Mouse (Mus musculus) forebrain, embryonic 14.5 days (tissue): ENCODE data around the gene Mrpl1. TPM values are rescaled to one million over a fixed set of nuclear protein-coding genes. Genes with fewer than 3 reads are reported as not detected.

Source experiments
- ATAC-seq: fragments of 200-750 bp; cut with Nextera tagmentation; 2 replicates; pipeline ENCODE4 v1.8.0; 2017; ENCODE audit warnings: mild to moderate bottlenecking, moderate library complexity
- DNase-seq: peaks from one replicate; pipeline ENCODE4 v3.0.0-alpha.2; 2015; ENCODE audit warnings: low spot score
- H3K27ac ChIP-seq: fragments of 300-500 bp; sonication (generic); 2 replicates; pipeline ENCODE4 v1.5.1; 2014; ENCODE audit warnings: low read depth, mild to moderate bottlenecking, control low read depth, low read length, moderate library complexity
- H3K27me3 ChIP-seq: fragments of 300-500 bp; sonication (generic); replicated peaks from 2 replicates; pipeline ENCODE4 v1.6.1; 2014; ENCODE audit warnings: low read length, control low read depth, mixed read lengths; ENCODE audit not compliant: control insufficient read depth, insufficient read depth
- H3K36me3 ChIP-seq: fragments of 300-500 bp; sonication (generic); 2 replicates; pipeline ENCODE4 v1.6.1; 2014; ENCODE audit warnings: low read length, control low read depth; ENCODE audit not compliant: control insufficient read depth, insufficient read depth
- H3K4me1 ChIP-seq: fragments of 300-500 bp; sonication (generic); 2 replicates; pipeline ENCODE4 v1.6.1; 2014; ENCODE audit warnings: antibody characterized with exemption, low read length, control low read depth; ENCODE audit not compliant: control insufficient read depth, insufficient read depth
- H3K4me2 ChIP-seq: fragments of 300-500 bp; sonication (generic); 2 replicates; pipeline ENCODE4 v1.6.1; 2014; ENCODE audit warnings: mild to moderate bottlenecking, control low read depth, low read length
- H3K4me3 ChIP-seq: fragments of 300-500 bp; sonication (generic); 2 replicates; pipeline ENCODE4 v1.5.1; 2014; ENCODE audit warnings: low read depth, low read length, control low read depth
- H3K9ac ChIP-seq: fragments of 300-500 bp; sonication (generic); 2 replicates; pipeline ENCODE4 v1.6.1; 2014; ENCODE audit warnings: mild to moderate bottlenecking, low read length, control low read depth, moderate library complexity
- H3K9me3 ChIP-seq: fragments of 300-500 bp; sonication (generic); replicated peaks from 2 replicates; pipeline ENCODE4 v1.6.1; 2016; ENCODE audit warnings: low read length, control low read depth, mixed read lengths; ENCODE audit not compliant: control insufficient read depth
- WGBS: fragments of 180-500 bp; shearing (Covaris S2); extraction: QIAGEN DNeasy Blood & Tissue Kit; methylation state at CpG from one replicate; pipeline ENCODE4 v1.1.7; 2014; 5-methylcytosine and 5-hydroxymethylcytosine counted together
- polyA plus RNA-seq: library from polyadenylated mRNA; unstranded; fragments of >200 nt; fragmentation: Nextera tagmentation; extraction: Ambion mirVana; gene quantifications from 2 replicates; pipeline ENCODE4 v1.2.1, GENCODE M21; 2014

The Mrpl1 gene
- polyA plus RNA-seq, 1 experiment from 2014 or later: 16.8 TPM

GRCm38 (mm10) chr5:96170443-96170842, 38.9 kb upstream of the Mrpl1 start:
- Histone ChIP-seq H3K4me2 (no peak overlapping the region), H3K9me3 (no peaks in the 10 kb centered on the region), H3K27ac (no peak overlapping the region), H3K4me3 (no peak overlapping the region), H3K36me3 (no peaks in the 10 kb centered on the region), H3K9ac (no peak overlapping the region), H3K27me3 (no peaks in the 10 kb centered on the region), H3K4me1 (no peaks in the 10 kb centered on the region)
- 90% methylated on average over 3 of the region's 3 CpGs for WGBS
- ATAC-seq: no peak
- no peak for DNase-seq

- ATAC-seq: no peak
- Histone ChIP-seq H3K36me3 (no peaks in the 10 kb centered on the region), H3K27me3 (no peaks in the 10 kb centered on the region), H3K9ac (no peak overlapping the region), H3K9me3 (no peaks in the 10 kb centered on the region), H3K27ac (no peak overlapping the region), H3K4me1 (no peaks in the 10 kb centered on the region), H3K4me3 (no peak overlapping the region), H3K4me2 (no peak overlapping the region)
- DNase-seq: no peak
- WGBS: 91% methylated on average over 4 of the region's 4 CpGs
These were observed 37.5 kb upstream of the Mrpl1 start for GRCm38 (mm10) chr5:96171765-96172164.

- Histone ChIP-seq H3K4me3 (no peak overlapping the region), H3K36me3 (no peaks in the 10 kb centered on the region), H3K4me2 (no peak overlapping the region), H3K27me3 (no peaks in the 10 kb centered on the region), H3K4me1 (no peaks in the 10 kb centered on the region), H3K9ac (no peak overlapping the region), H3K9me3 (no peaks in the 10 kb centered on the region), H3K27ac (no peak overlapping the region)
- no peak for DNase-seq
- no peak for ATAC-seq
- 43% methylated on average over 9 of the region's 9 CpGs for WGBS
These were observed 33.2 kb upstream of the Mrpl1 start for GRCm38 (mm10) chr5:96176121-96176520.

- ATAC-seq: no peak
- H3K9ac ChIP-seq: no peak overlapping the region
- WGBS: 78% methylated on average over 11 of the region's 11 CpGs
- H3K36me3 ChIP-seq: no peaks in the 10 kb centered on the region
- H3K4me2 ChIP-seq: no peak overlapping the region
- no peak overlapping the region for H3K27ac ChIP-seq
- H3K27me3 ChIP-seq: no peaks in the 10 kb centered on the region
- no peaks in the 10 kb centered on the region for H3K4me1 ChIP-seq
- no peaks in the 10 kb centered on the region for H3K9me3 ChIP-seq
- no peak overlapping the region for H3K4me3 ChIP-seq
- DNase-seq: no peak
These were observed 32.4 kb upstream of the Mrpl1 start for GRCm38 (mm10) chr5:96176879-96177358.

- WGBS: 75% methylated on average over 2 of the region's 2 CpGs
These were observed 26.1 kb upstream of the Mrpl1 start for GRCm38 (mm10) chr5:96183211-96183610.

GRCm38 (mm10) chr5:96183987-96184386, 25.3 kb upstream of the Mrpl1 start:
- no peak for ATAC-seq
- H3K9me3 ChIP-seq: no peaks in the 10 kb centered on the region
- H3K4me3 ChIP-seq: no peak overlapping the region
- 62% methylated on average over 2 of the region's 2 CpGs for WGBS
- H3K36me3 ChIP-seq: no peaks in the 10 kb centered on the region
- H3K4me1 ChIP-seq: no peaks in the 10 kb centered on the region
- no peak for DNase-seq
- no peaks in the 10 kb centered on the region for H3K27me3 ChIP-seq
- no peak overlapping the region for H3K4me2 ChIP-seq
- no peak overlapping the region for H3K9ac ChIP-seq
- no peak overlapping the region for H3K27ac ChIP-seq

More at GRCm38 (mm10) chr5:96183211-96183610, 26.1 kb upstream of the Mrpl1 start:
- DNase-seq (no peak), ATAC-seq (no peak)
- no peaks in the 10 kb centered on the region for H3K27me3 ChIP-seq
- H3K4me2 ChIP-seq: no peak overlapping the region
- H3K36me3 ChIP-seq: no peaks in the 10 kb centered on the region
- no peak overlapping the region for H3K27ac ChIP-seq
- H3K4me1 ChIP-seq: no peaks in the 10 kb centered on the region
- H3K9me3 ChIP-seq: no peaks in the 10 kb centered on the region
- no peak overlapping the region for H3K9ac ChIP-seq
- H3K4me3 ChIP-seq: no peak overlapping the region

- no peaks in the 10 kb centered on the region for H3K4me1 ChIP-seq
These were observed 19.5 kb upstream of the Mrpl1 start for GRCm38 (mm10) chr5:96189761-96190160.

GRCm38 (mm10) chr5:96191251-96191650, 18.0 kb upstream of the Mrpl1 start:
- Histone ChIP-seq H3K36me3 (no peaks in the 10 kb centered on the region), H3K9ac (no peak overlapping the region), H3K27me3 (no peaks in the 10 kb centered on the region), H3K9me3 (no peaks in the 10 kb centered on the region), H3K4me1 (no peaks in the 10 kb centered on the region), H3K4me3 (no peak overlapping the region), H3K27ac (no peak overlapping the region), H3K4me2 (no peak overlapping the region)
- DNase-seq (no peak), ATAC-seq (no peak)
- 50% methylated on average over 4 of the region's 4 CpGs for WGBS

More at GRCm38 (mm10) chr5:96189761-96190160, 19.5 kb upstream of the Mrpl1 start:
- no peak for DNase-seq
- no peak for ATAC-seq
- no peaks in the 10 kb centered on the region for H3K27me3 ChIP-seq
- no peak overlapping the region for H3K4me2 ChIP-seq
- no peaks in the 10 kb centered on the region for H3K36me3 ChIP-seq
- no peak overlapping the region for H3K27ac ChIP-seq
- no peak overlapping the region for H3K9ac ChIP-seq
- WGBS: 95% methylated on average over 1 of the region's 1 CpGs
- no peak overlapping the region for H3K4me3 ChIP-seq
- no peaks in the 10 kb centered on the region for H3K9me3 ChIP-seq

- no peak for DNase-seq
- no peak for ATAC-seq
These were observed 12.7 kb upstream of the Mrpl1 start for GRCm38 (mm10) chr5:96196547-96197052.

More at GRCm38 (mm10) chr5:96196547-96197052, 12.7 kb upstream of the Mrpl1 start:
- Histone ChIP-seq H3K4me3 (no peak overlapping the region), H3K27me3 (no peaks in the 10 kb centered on the region), H3K4me2 (no peak overlapping the region), H3K27ac (no peak overlapping the region), H3K36me3 (no peaks in the 10 kb centered on the region), H3K4me1 (no peaks in the 10 kb centered on the region), H3K9ac (no peak overlapping the region), H3K9me3 (no peaks in the 10 kb centered on the region)
- 62% methylated on average over 2 of the region's 2 CpGs for WGBS
